Mouse (Mus musculus): ENCODE measurements at regions not wholly inside any gene's neighbourhood (a gene's known extent, or its start where the extent isn't known, plus 50 kb on each side); places are given as distances from the start of the nearest gene placed in this dataset.

DNA sequence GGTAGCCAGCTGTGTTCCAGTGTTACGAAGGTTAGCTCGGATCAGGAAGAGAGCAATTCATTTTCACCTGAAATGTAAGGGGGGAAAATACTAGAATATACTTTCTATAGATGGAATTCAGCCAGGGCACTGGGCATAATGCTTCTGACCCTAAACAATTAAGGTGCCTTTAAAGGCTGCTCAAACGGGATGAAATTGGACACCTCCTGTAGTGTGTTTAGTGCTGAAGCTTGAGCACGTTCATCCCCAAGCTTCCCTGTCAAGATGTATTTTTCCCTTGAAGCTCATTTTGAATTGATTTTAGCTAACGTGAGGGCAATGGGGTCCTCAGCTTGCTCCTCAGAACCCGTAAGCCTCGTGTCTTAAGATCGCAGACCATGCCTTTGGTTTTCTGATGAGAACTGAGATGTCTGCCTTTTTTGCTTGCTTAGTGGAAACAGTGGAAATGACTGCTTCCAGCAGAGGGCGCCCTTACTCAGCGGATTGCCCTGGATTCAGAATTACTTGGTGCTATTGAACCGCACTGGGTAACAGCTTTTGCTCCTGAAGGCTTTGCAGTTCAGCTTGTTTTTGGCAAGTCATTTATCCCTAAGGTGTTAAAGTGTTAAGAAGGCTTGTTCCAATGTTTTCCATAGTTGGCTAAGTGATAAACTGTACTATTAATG lies 74.6 kb upstream of the Fermt1 start:
- ATAC-seq (ENCODE audit: poor library complexity, severe bottlenecking): peak; percentile 85

DNA sequence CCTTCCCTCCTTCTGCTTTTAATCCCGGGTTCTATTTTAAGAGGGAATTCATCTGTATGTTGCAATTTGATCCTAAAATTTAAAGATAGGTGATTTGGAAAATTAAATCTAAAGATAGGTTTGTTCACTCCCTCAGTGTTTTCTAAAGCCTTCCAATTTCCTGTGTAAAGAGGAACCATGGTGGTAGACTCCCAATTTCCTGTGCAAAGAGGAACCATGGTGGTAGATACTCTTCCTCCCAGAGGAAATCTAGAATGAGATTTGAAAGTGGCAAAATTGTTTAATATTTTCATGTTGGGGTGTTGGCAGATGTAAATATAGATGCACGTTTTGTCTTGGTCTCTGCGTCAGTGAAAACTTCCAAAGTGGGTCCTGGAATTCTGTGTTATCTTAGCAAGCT lies 75.5 kb upstream of the Fermt1 start:
- ATAC-seq (ENCODE audit: poor library complexity, severe bottlenecking): peak; percentile 51

DNA sequence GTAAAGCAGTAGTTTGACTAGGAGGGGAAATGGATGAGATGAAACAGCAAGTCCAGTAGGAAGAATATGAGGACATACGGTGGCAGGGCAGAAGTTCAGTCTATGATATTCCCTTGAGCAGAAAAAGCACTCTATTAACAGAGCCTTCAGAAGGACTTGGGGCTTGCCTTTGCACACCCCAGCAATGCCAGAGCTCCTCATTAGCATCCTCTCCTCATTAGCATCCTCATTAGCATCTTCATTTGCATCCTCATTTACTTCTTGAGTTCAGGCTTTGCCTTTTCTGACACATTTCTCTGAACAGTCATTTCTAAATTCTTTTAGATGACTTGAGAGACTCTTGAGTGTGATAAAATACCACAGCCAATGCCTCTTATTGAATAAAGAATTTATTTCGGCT lies 81.3 kb upstream of the Fermt1 start:
- no peak for ATAC-seq (ENCODE audit: poor library complexity, severe bottlenecking)

DNA sequence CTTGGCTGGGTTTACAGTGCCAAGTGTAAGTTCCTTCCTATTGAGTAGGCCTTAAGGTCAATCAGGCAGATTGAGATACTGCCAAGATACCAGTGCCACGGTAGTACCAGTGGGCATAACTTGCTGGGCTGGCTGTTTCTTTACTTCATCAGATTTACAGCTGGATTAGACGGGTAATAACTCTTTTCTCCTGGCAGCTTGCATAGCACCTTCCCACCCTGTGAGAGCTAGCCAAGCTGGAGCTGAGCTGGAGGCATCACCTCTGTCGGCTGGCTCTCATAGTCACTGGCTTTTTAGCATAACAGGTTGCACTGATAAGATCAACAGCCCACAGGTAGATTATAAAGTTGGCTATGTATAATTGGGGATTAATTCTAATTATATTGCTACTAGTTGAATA lies 89.7 kb upstream of the Fermt1 start:
- ATAC-seq (ENCODE audit: poor library complexity, severe bottlenecking): no peak

DNA sequence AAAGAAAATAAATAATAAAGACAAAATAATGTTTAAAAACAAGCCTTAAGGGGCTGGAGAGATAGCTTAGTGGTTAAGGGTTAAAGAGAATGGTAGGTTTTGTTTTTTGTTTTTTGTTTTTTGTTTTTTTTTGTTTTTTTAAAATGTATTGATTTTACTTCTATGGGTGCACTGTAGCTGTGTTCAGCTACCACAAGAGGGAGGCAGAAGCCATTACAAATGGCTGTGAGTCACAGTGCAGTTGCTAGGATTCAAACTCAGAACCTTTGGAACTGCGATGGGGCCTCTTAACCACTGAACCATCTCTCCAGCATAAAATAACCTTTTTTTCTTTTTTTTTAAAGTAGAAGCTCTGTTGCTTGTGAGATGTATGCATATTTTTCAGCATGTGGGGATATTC lies 95.0 kb upstream of the Fermt1 start:
- ATAC-seq (ENCODE audit: poor library complexity, severe bottlenecking): no peak

DNA sequence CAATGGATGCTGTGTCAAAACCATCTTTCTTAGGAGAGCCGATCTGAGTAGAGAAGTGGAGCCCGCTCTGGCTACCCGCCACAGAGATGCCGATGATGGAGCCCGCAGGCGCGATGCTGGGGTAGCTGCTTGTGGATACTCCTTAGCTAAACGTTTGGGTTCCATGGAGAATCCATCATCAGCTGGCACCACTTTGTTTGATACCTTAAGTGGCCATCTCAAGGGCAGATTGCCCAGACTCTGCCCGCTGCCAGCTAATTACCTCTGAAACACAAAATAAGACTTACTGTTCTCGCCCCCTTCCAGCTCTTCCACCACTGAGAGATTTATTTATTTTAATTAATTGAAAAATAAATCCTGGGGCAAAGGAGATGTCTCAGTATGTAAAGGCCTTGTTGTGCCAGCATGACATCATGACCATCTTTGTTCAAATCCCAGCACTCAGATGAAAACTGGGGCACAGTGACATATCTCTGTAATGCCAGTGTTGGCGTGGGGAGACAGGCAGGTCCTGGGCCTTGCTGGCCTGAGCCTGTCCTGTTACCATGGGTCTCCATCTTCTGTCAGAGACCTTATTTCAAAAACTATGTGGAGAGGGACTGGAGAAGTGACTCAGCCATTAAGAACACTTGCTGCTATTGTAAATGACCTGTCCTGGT lies 132.1 kb upstream of the Fermt1 start:
- no peak for ATAC-seq (ENCODE audit: poor library complexity, severe bottlenecking)

DNA sequence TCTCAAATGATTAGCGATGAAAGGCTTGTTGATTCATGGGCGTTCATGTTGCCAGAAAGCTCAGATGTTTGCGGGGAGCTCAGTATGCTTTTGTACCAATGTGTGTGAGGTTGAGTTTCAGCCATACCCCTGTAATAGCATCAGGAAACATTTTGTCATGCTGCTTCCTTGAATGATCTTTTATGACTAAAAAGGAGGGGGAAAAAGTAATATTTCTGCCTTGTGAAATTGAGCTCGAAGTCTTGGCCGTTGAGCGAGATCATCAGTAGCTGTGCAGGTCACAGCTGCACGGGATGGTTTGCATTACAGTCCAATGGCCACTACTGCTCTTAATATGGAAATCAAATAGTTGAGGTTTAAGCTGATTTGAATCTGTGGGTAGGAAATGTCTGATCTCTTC lies 145.3 kb upstream of the Fermt1 start:
- no peak for ATAC-seq (ENCODE audit: poor library complexity, severe bottlenecking)

DNA sequence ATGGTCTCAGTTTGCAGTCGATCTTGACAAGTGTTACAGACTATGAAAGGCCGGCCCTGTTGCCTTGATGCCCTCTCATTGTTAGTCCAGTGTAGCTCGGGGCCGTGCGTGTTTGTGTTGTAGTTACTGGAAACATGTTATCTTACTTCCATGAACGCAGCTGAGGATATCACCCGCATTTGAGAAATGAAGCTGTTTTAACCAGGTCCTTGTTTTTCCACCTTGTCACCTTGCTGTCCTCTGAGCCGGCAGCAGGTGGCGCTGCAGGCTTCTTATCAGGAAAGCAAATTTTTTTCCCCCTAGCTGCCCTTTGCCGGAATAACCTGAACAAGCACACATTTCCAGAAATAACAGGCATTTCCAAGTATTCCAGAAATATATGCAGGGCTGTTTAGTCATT lies 167.9 kb upstream of the Fermt1 start:
- peak; percentile 72 for ATAC-seq (ENCODE audit: poor library complexity, severe bottlenecking)

DNA sequence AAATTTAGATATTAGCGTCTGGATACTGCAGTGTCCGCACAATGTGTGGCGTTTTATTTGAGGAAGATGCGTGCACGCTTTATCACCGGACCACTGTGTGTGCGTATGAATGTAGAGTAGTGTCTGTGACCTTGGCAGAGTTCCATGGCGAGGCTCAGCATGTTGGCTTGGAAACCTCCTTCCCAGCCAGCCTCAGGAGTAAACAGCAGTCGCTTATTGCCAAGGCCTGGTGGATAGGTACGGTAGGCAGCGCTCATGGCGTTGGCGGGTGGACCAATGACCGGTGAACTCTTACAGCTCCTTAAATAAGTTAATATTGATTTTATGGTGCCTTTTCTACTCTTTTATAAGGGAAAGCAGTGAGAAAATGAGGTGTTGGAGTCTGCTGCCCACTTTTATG lies 172.9 kb upstream of the Fermt1 start:
- ATAC-seq (ENCODE audit: poor library complexity, severe bottlenecking): no peak

DNA sequence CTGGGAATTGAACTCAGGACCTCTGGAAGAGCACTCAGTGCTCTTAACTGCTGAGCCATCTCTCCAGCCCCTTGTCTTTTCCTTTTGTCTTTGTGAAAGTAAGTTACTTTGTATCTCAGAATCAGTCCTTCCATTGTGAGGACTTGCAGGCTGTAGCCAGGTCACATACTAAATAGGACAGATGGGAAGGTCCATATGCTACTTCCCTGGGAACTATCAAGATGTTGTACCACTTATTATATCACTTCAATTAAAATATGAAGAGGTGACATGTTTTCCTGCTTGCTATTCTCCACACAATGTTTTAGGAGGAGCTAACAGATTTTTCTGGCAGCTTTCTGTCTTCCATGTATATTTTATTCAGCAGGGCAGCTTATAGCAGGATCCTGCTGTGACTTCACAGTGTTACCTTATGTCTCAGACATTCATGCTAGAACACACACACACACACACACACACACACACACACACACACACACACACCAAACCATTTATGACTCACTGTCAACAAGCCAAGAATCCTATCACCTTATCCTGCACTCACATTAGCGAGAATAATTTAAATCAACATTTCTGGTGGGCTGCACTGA lies 179.6 kb upstream of the Fermt1 start:
- no peak for ATAC-seq (ENCODE audit: poor library complexity, severe bottlenecking)

DNA sequence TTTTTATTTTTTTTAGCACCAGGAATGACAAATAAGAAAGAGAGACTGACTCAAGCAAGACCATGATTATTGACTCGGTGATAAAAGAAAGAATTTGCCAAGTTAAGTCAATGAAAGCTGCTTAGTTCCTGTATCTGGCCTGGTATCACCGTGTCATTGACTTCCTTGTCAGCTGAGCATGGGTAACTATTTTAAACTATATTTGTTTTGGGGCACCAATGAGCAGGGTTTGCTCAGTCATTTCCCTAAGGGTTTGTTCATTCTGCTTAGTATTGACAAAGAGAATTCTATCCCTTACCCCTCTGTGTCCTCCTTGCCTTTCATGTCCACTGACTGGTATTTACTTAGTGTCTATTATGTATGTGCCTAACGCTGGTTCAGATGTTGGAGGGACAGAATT lies 189.2 kb upstream of the Fermt1 start:
- ATAC-seq (ENCODE audit: poor library complexity, severe bottlenecking): no peak

DNA sequence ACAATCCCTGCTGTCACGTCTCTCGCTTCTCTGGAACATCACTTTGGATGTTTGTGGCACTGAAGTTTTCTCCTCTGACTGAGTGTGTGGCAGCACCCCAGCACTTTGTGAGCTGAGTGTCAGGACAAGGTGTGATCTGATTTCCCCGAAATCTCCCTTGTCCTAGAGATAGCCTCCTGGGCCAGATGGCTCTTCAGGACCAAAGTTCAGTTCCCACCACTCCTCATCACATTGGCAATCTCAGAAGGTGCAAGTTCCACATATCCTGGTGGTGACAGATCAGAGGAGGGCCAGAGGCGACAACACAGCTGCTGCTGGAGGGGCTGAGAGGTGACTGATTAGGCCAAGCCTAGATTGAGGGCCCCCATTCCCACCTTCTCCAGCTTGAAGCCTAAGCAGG lies 193.2 kb upstream of the Fermt1 start:
- no peak for ATAC-seq (ENCODE audit: poor library complexity, severe bottlenecking)

DNA sequence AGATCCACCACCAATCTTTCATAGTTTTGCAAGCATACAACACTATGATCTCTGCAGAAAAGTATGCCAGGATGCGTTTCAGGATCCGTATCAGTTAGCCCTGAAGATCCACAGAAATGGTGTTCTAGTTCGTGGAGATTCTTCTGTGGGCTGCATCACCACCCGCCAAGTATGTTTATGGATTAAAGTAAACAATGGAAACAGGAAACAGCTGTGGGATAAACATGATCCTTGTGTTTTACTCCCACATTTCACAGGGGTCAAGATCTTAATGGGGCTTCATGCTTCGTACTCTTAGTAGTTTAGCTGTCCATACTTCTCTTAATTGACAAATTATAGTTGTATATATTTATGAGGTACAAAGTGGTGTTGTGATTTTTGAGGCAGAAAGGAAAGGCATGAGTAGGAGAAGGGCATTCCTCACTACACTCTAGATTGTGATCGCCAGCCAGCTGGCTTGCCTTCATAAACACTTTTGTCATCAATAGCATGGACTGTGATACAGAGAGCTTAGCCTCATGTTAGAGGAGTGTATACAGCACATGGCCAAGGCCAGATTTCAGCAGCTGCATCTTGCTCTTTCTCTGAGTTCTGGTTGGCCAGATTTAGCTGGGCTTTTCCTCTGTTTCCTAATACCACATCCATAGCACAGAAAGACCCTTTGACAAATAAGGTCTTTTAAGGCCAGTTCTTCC lies 195.8 kb upstream of the Fermt1 start:
- ATAC-seq (ENCODE audit: poor library complexity, severe bottlenecking): no peak

DNA sequence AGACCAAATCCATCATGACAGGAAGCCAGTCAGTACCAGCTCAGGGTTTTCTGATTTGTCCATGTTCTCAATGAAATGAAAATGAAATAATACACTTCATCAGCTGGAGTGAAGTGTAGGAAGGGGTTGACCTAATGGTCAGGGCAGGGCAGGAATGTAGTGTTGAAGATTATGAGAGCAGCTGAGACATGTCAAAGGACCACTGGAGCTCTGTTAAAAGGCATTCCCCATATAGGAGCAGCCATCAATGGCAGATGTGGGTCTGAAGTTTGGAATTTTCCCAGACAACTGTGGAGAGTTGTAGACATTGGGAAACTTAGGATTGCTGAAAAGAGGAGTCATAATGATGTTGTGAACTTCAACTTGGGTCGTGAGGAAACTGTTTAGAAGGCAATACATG lies 206.8 kb upstream of the Fermt1 start:
- no peak for ATAC-seq (ENCODE audit: poor library complexity, severe bottlenecking)

DNA sequence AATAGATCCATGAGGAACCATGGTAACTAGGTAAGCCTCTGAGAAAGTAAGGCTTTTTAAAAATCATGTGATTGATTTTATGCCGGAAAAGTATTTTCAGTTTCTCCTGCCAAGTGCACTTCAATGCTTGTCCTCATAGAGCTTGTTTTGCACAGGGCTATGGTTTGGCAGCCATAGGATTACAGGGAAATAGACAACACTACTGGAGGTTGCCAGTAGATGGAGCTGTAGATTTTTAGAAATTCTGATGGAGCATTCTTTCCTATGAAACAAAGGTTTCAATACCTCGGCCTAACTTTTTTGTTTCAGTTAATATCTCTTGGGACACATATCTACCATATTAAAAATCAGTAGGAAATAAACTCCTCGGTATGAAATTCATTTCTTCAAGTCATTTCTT lies 210.8 kb upstream of the Fermt1 start:
- ATAC-seq (ENCODE audit: poor library complexity, severe bottlenecking): no peak

DNA sequence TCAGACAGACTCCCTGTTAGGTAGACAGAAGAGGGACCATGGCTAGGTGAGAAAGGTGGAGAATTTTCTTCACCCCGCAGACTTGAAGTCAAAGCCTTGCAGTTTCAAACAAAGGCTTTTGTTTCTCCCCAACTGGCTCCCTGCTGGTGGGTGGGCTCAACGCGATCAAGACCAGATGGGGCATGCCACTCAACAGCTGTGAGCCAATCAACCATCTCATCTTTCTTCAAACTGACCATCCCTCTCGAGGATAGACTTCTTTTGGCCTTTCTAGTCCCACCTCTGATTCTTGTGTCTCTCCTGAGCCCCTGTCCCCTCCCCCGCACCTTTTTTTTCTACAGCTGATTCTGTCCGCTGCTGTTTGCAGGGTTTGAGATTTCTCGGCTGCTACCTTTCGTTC lies 212.5 kb upstream of the Fermt1 start:
- no peak for ATAC-seq (ENCODE audit: poor library complexity, severe bottlenecking)

DNA sequence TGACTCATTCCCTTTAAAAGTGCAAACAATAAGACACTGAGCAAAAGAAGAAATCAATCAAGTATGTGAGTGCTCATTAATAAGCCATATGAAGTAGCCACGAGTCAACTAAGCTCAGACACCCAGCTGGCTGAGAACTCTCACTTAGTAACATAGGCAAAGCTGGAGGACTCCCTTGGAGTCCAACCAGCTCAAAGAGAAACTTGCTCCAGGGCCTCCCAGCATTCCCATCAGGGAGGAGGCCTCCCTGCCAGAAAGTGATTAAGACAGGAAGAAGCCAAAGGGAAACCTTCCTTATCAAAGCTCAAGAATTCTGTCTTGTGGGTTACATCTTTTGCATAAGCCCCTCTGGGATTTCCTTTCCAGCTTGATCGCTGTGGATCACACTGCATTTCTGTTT lies 213.7 kb upstream of the Fermt1 start:
- ATAC-seq (ENCODE audit: poor library complexity, severe bottlenecking): no peak

DNA sequence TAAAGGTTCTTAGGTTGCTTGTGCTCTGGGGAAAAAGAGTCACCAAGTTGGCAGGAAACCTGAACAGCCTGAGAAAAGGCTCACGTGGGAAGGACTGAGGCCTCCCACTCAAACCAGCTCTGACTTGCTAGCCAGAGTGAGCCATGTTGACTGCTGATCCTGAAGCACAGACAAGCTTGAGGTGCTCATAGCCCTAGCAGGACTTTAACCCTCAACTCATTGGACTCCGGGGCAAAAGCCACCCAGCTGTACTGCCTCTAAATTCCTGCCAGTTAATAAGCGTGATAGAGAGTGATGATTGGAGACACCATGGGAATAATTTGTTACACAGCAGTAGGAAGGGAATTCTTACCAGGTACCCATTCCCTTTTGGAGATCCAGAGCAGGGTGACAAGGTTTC lies 230.7 kb upstream of the Fermt1 start:
- ATAC-seq (ENCODE audit: poor library complexity, severe bottlenecking): no peak

DNA sequence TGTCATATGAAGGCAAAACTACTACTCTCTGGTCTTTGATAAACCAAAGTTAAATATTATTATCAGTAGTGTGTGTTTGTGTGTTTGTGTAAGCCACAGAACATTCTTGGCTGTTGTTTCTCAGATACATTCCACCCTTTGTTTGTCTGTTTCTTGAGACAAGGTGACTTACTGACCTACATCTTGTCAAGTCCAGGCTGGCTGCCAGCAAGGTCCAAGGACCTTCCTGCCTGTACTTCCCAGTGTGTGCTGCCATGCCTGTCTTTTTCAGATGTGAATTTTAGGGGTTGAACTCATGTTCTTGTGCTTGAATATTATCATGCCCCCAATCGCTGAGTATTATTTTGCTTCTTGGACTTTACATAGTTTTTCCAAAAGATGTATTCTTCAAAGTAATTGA lies 235.5 kb upstream of the Fermt1 start:
- no peak for ATAC-seq (ENCODE audit: poor library complexity, severe bottlenecking)

DNA sequence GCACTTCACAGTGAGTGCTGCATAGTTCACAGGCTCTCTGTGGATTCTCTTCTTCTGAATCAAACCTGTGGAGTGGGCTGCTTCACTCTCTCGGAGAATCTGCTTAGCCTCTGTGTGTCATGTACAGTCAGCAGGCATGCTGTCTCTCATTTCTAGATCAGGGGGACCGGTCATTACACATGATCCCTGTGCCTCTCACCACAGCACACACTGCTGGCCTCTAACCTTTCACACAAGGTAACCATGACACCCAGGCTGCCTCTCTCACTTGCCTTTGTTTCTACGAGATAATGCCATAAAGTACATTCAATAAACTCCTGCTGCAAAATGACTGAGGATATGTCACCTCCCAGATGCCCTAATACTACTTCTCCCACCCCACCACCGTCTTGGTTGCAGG lies 237.2 kb upstream of the Fermt1 start:
- ATAC-seq (ENCODE audit: poor library complexity, severe bottlenecking): no peak

DNA sequence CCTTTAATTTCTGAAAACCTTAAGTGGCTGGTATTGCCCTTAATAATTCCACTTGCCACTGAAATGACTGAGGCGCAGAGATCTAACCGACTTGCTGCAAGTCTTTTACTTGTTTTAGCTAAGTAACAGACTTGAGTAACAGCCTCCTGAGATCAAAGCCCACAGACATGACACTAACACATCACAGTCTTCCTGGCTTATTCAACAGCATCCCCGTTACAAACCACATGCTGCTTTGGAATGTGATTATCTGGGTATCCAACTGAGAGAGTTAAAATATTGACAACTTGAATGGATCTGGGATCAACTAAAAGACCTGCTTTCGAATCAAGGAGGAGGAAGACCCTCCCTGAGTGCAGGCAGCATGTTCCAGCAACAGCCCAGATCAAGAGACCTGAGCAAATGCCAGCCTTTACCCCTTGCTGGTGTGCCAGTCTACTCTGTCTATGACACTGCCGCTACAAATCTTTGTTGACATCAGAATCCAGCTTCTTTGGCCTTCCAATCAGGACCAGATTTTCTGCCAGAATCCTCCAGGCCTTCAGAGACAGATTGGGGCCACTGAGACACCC lies 258.7 kb upstream of the Fermt1 start:
- ATAC-seq (ENCODE audit: poor library complexity, severe bottlenecking): no peak

DNA sequence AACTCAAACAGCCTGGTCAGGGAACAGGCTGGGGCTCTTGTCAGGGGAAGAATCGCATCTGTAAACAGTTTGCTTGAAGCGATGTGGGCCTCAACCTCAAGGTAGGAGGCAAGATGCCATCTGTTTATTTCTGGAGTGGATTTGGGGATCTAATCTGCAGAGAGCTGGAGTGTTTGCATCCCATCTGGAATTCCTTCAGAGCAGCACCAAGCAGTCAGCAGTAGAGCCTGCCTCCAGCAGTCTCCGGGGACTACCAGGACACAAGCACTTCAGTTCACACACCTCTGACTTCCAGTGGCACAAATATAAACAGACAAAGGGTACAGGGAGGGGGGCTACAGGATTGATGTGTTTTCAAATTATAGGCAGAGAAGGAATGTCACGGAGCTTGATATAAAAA lies 262.8 kb upstream of the Fermt1 start:
- no peak for ATAC-seq (ENCODE audit: poor library complexity, severe bottlenecking)

Measured in megakaryocyte, adult 5-6 weeks (primary cell).